11 mouse cellular contexts compared by ENCODE assay signal in genomic region chr8:113873446-113874120, GRCm38 (mm10). TPM values are rescaled to one million over a fixed set of nuclear protein-coding genes. Genes with fewer than 3 reads are reported as not detected.
A peak's percentile ranks its signal among the peaks of the same experiment; 100 is the strongest.
DNase-seq lines count a peak whose midpoint lies in the region; ATAC-seq and TF ChIP-seq lines count a peak whose summit lies in the region.
"Had no signal": no experiment of that assay in that cellular context is flagged by ENCODE, and none has a peak within 500 bp of the region (broad histone marks: within the 10 kb centered on the region; RNA-seq: fewer than 3 reads in every experiment).

No protein-coding gene starts in this region.

- H3K27me3 ChIP-seq in intestine, postnatal 0 days (replicated peaks; ENCODE audit: control insufficient read depth, insufficient read depth, low read length), result no peaks in the 10 kb centered on the region
- H3K27me3 ChIP-seq: heart, embryonic 13.5 days; Patski had no signal

- H3K9ac ChIP-seq in intestine, postnatal 0 days (ENCODE audit: low read depth, low read length), result no peak overlapping the region
- H3K9ac ChIP-seq: heart, embryonic 13.5 days had no signal

- no peaks in the 10 kb centered on the region for H3K36me3 ChIP-seq in intestine, postnatal 0 days (ENCODE audit: control insufficient read depth, insufficient read depth)
- H3K36me3 ChIP-seq: heart, embryonic 13.5 days had no signal

- intact Hi-C loops in left cerebral cortex, postnatal 25 days (cut with DNase I), result loop anchor here (1.0 to 10.0 kb wide), 2 partner anchors 62 to 421 kb away; no protein-coding TSS in a partner anchor

- WGBS in intestine, postnatal 0 days, result 71% methylated on average over 12 of the region's 12 CpGs

- H3K27ac ChIP-seq in intestine, postnatal 0 days (ENCODE audit: low read depth, low read length), result no peak overlapping the region
- H3K27ac ChIP-seq: heart, embryonic 13.5 days had no signal

- no peak for TF ChIP-seq CTCF in intestine, postnatal 0 days (IDR thresholded peaks at IDR 0.05; ENCODE audit: low read depth)

- no peaks in the 10 kb centered on the region for H3K9me3 ChIP-seq in intestine, postnatal 0 days (ENCODE audit: control insufficient read depth)
- H3K9me3 ChIP-seq: heart, embryonic 13.5 days had no signal

- H3K4me2 ChIP-seq in intestine, postnatal 0 days (replicated peaks; ENCODE audit: low read depth), result no peak overlapping the region
- H3K4me2 ChIP-seq: heart, embryonic 13.5 days had no signal

- no peaks in the 10 kb centered on the region for H3K4me1 ChIP-seq in intestine, postnatal 0 days (replicated peaks; ENCODE audit: control insufficient read depth, insufficient read depth, low read length)

- H3K4me3 ChIP-seq in intestine, postnatal 0 days (ENCODE audit: low read depth, low read length), result no peak overlapping the region
- H3K4me3 ChIP-seq: heart, embryonic 13.5 days had no signal

- peak; percentile 8 for DNase-seq in embryo, embryonic 10 days (ENCODE audit: low spot score)
- no peak for DNase-seq in embryo, embryonic 11 days
- DNase-seq in frontal cortex, postnatal 25 days (ENCODE audit: low spot score in 2 of 2), result peak; percentile 16 to 56
- peak; percentile 74 to 98 for DNase-seq in left cerebral cortex, postnatal 25 days (ENCODE audit: low spot score in 2 of 2)
- DNase-seq in adrenal gland, postnatal 25 days, result no peak
- no peak for DNase-seq in neural tube, embryonic 10.5 days (ENCODE audit: extremely low spot score, low spot score)
- DNase-seq: kidney, adult 8-10 months had no signal

- ATAC-seq in cerebellum, adult (ENCODE audit: insufficient number of reproducible peaks, low FRiP score, low TSS enrichment), result peak; percentile 99
- ATAC-seq in intestine, postnatal 0 days, result no peak
- ATAC-seq: Patski had no signal

RNA-seq across cellular contexts. Expression of gene Adamts18, which starts 25.0 kb away (rescaled TPM):
- 1 to 10 TPM; 2.6 to 3.1 TPM for total RNA-seq in left cerebral cortex, postnatal 25 days (2021)
- total RNA-seq in adrenal gland, postnatal 25 days (2021), result 0.71 TPM in 1 of 2 replicates, not detected in the other
- 0.17 TPM in 2 replicates for polyA plus RNA-seq in intestine, postnatal 0 days (2015; fragmentation: Nextera tagmentation; extraction: Ambion mirVana)
- polyA plus RNA-seq: Patski had no signal

Comparison
In these comparisons a context has a peak if more than half of its experiments do, and no peak if none do; other contexts are left out.
1. DNase-seq: peak in embryo, embryonic 10 days (single experiment), frontal cortex, postnatal 25 days (2 of 2) and left cerebral cortex, postnatal 25 days (2 of 2); none in embryo, embryonic 11 days (single experiment), adrenal gland, postnatal 25 days (single experiment) and neural tube, embryonic 10.5 days (single experiment).